Mouse (Mus musculus) E14TG2a.4 (cell line): ENCODE results near the gene Lamp1.

Source experiments
- CTCF ChIP-seq: conservative IDR thresholded peaks from 2 replicates; pipeline ENCODE4 v1.5.1; 2014; ENCODE audit warnings: low read length
- POU5F1 ChIP-seq: IDR thresholded peaks from 2 replicates; pipeline ENCODE4 v1.6.1; 2014; ENCODE audit warnings: low read length, borderline replicate concordance

- TF ChIP-seq CTCF (peak; percentile 32), POU5F1 (no peak)
These were observed 9.7 kb upstream of the Lamp1 start for GRCm38 (mm10) chr8:13149287-13149686.
